Mouse (Mus musculus) hindbrain, embryonic 15.5 days (tissue): ENCODE data around the gene Smco4. TPM values are rescaled to one million over a fixed set of nuclear protein-coding genes. Genes with fewer than 3 reads are reported as not detected.

Experiments used
- ATAC-seq: fragments of 200-750 bp; cut with Nextera tagmentation; 2 replicates; pipeline ENCODE4 v1.8.0; 2017; ENCODE audit warnings: low read depth, moderate number of reproducible peaks, moderate TSS enrichment; ENCODE audit not compliant: low FRiP score
- H3K27ac ChIP-seq: fragments of 300-500 bp; sonication (generic); replicated peaks from 2 replicates; pipeline ENCODE4 v1.5.1; 2015; ENCODE audit warnings: mild to moderate bottlenecking, inconsistent platforms
- H3K27me3 ChIP-seq: fragments of 300-500 bp; sonication (generic); 2 replicates; pipeline ENCODE4 v1.6.1; 2015; ENCODE audit warnings: control low read depth, inconsistent platforms
- H3K36me3 ChIP-seq: fragments of 300-500 bp; sonication (generic); 2 replicates; pipeline ENCODE4 v1.6.1; 2015; ENCODE audit warnings: control low read depth, inconsistent platforms
- H3K4me1 ChIP-seq: fragments of 300-500 bp; sonication (generic); replicated peaks from 2 replicates; pipeline ENCODE4 v1.6.1; 2015; ENCODE audit warnings: control low read depth, inconsistent platforms
- H3K4me2 ChIP-seq: fragments of 300-500 bp; sonication (generic); 2 replicates; pipeline ENCODE4 v1.6.1; 2015; ENCODE audit warnings: moderate library complexity, mild to moderate bottlenecking, inconsistent platforms
- H3K4me3 ChIP-seq: fragments of 300-500 bp; sonication (generic); 2 replicates; pipeline ENCODE4 v1.5.1; 2015; ENCODE audit warnings: mild to moderate bottlenecking, inconsistent platforms
- H3K9ac ChIP-seq: fragments of 300-500 bp; sonication (generic); 2 replicates; pipeline ENCODE4 v1.6.1; 2015; ENCODE audit warnings: inconsistent platforms
- H3K9me3 ChIP-seq: fragments of 300-500 bp; sonication (generic); 2 replicates; pipeline ENCODE4 v1.6.1; 2016; ENCODE audit warnings: control low read depth, inconsistent platforms
- WGBS: fragments of 180-500 bp; shearing (Covaris S2); methylation state at CpG from one replicate; pipeline ENCODE4 v1.1.7; 2015; 5-methylcytosine and 5-hydroxymethylcytosine counted together
- polyA plus RNA-seq: library from polyadenylated mRNA; unstranded; fragments of >200 nt; fragmentation: Nextera tagmentation; extraction: Ambion mirVana; gene quantifications from 2 replicates; pipeline ENCODE4 v1.2.1, GENCODE M21; 2015

Smco4 gene
- polyA plus RNA-seq, 1 experiment from 2014 or later, result 1.0 TPM

GRCm38 (mm10) chr9:15551933-15552851, 59.0 kb downstream of the Smco4 start:
- H3K27ac ChIP-seq, result no peak overlapping the region
- no peaks in the 10 kb centered on the region for H3K27me3 ChIP-seq
- no peak overlapping the region for H3K4me3 ChIP-seq
- no peak overlapping the region for H3K4me2 ChIP-seq
- WGBS, result 75% methylated on average over 15 of the region's 15 CpGs
- no peaks in the 10 kb centered on the region for H3K4me1 ChIP-seq
- H3K9me3 ChIP-seq, result no peaks in the 10 kb centered on the region
- no peak overlapping the region for H3K9ac ChIP-seq
- no peaks in the 10 kb centered on the region for H3K36me3 ChIP-seq
- ATAC-seq, result no peak

GRCm38 (mm10) chr9:15553322-15553721, 60.1 kb downstream of the Smco4 start:
- Histone ChIP-seq H3K9me3 (no peaks in the 10 kb centered on the region), H3K36me3 (no peaks in the 10 kb centered on the region), H3K27me3 (no peaks in the 10 kb centered on the region), H3K27ac (no peak overlapping the region), H3K4me1 (no peaks in the 10 kb centered on the region), H3K4me2 (no peak overlapping the region), H3K9ac (no peak overlapping the region), H3K4me3 (no peak overlapping the region)
- 61% methylated on average over 8 of the region's 8 CpGs for WGBS
- no peak for ATAC-seq

GRCm38 (mm10) chr9:15560451-15560850, 67.2 kb downstream of the Smco4 start:
- H3K4me2 ChIP-seq, result no peak overlapping the region
- no peak overlapping the region for H3K4me3 ChIP-seq
- H3K27me3 ChIP-seq, result no peaks in the 10 kb centered on the region
- no peak overlapping the region for H3K27ac ChIP-seq
- no peaks in the 10 kb centered on the region for H3K36me3 ChIP-seq
- H3K9ac ChIP-seq, result no peak overlapping the region
- no peaks in the 10 kb centered on the region for H3K9me3 ChIP-seq
- H3K4me1 ChIP-seq, result no peaks in the 10 kb centered on the region
- no peak for ATAC-seq
- 65% methylated on average over 3 of the region's 3 CpGs for WGBS

DNA sequence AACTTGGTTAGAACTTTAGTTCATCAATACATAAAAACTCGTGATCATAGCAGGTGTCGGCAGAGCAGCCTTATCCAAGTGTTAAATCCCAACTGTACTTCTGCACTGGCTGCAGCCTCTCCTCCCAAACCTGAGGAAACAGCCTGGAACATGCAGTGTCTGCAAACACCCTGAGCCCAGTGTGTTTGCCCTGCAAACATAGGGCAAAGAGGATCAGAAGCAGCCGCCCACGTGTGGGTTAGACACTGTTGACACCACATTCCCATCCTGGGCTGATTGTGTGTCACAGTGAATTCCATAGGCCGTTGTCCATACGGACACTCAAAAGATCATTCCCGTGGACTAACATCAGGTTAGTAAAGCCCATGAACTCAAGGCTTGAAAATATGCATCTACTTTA, 69.1 kb downstream of the Smco4 start:
- no peak overlapping the region for H3K27ac ChIP-seq
- no peaks in the 10 kb centered on the region for H3K27me3 ChIP-seq
- no peak overlapping the region for H3K4me3 ChIP-seq
- H3K9me3 ChIP-seq, result no peaks in the 10 kb centered on the region
- no peak for ATAC-seq
- no peak overlapping the region for H3K9ac ChIP-seq
- H3K4me2 ChIP-seq, result no peak overlapping the region
- H3K4me1 ChIP-seq, result no peaks in the 10 kb centered on the region
- H3K36me3 ChIP-seq, result no peaks in the 10 kb centered on the region
- WGBS, result 89% methylated on average over 7 of the region's 7 CpGs

GRCm38 (mm10) chr9:15574750-15575454, 81.7 kb downstream of the Smco4 start:
- 79% methylated on average over 13 of the region's 13 CpGs for WGBS
- ATAC-seq, result no peak

DNA sequence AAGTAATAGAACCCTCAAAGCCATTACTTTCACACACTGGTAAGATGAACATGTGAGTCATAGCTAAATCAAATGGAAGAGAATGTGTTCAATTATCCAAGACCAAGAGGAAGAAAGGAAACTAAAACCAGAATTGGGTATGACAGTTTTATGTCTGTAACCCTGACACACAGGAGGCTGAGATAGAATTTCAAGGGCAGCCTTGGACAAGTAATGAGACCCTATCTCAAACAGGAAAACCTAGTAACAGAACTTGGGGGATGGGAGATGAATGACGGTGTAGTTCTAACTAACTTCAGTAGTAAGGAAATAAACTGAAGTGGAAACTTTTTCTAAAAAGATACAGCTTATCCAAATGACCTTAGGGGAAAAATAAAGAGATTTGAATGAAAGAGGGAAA, 85.2 kb downstream of the Smco4 start:
- no peak overlapping the region for H3K4me2 ChIP-seq
- no peaks in the 10 kb centered on the region for H3K4me1 ChIP-seq
- 86% methylated on average over 1 of the region's 1 CpGs for WGBS

More at GRCm38 (mm10) chr9:15574750-15575454, 81.7 kb downstream of the Smco4 start:
- no peak overlapping the region for H3K4me3 ChIP-seq
- H3K27ac ChIP-seq, result no peak overlapping the region
- H3K27me3 ChIP-seq, result no peaks in the 10 kb centered on the region
- no peaks in the 10 kb centered on the region for H3K36me3 ChIP-seq
- H3K4me2 ChIP-seq, result no peak overlapping the region
- no peak overlapping the region for H3K9ac ChIP-seq
- no peaks in the 10 kb centered on the region for H3K4me1 ChIP-seq
- no peaks in the 10 kb centered on the region for H3K9me3 ChIP-seq

DNA sequence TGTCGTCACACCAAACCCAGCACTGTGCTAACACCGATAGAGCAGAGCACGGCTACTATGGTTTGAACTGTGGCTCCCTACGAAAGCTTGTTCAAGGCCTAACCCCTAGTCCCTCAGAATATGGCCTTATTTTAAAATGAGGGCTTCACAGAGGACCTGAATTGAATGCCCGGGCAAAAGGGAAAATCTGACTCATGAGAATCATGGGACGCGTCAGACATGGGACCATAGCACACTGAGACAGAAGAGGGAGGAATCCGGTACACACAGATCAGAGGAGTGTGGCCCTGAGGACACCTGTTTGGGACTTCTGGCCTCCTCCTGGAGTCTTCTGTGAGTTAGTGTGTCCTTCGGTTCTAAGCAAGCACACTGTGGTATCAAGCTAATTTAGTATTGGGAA, 85.7 kb downstream of the Smco4 start:
- Histone ChIP-seq H3K9me3 (no peaks in the 10 kb centered on the region), H3K4me1 (no peaks in the 10 kb centered on the region), H3K36me3 (no peaks in the 10 kb centered on the region), H3K27ac (no peak overlapping the region), H3K9ac (no peak overlapping the region), H3K4me3 (no peak overlapping the region), H3K27me3 (no peaks in the 10 kb centered on the region), H3K4me2 (no peak overlapping the region)
- 93% methylated on average over 9 of the region's 9 CpGs for WGBS
- no peak for ATAC-seq

More for the DNA sequence above, 85.2 kb downstream of the Smco4 start:
- Histone ChIP-seq H3K36me3 (no peaks in the 10 kb centered on the region), H3K27me3 (no peaks in the 10 kb centered on the region), H3K4me3 (no peak overlapping the region), H3K27ac (no peak overlapping the region), H3K9me3 (no peaks in the 10 kb centered on the region), H3K9ac (no peak overlapping the region)
- ATAC-seq, result no peak

GRCm38 (mm10) chr9:15580176-15580575, 86.9 kb downstream of the Smco4 start:
- no peaks in the 10 kb centered on the region for H3K4me1 ChIP-seq
- no peaks in the 10 kb centered on the region for H3K36me3 ChIP-seq
- no peak overlapping the region for H3K9ac ChIP-seq
- no peak overlapping the region for H3K27ac ChIP-seq
- 62% methylated on average over 6 of the region's 6 CpGs for WGBS
- H3K9me3 ChIP-seq, result no peaks in the 10 kb centered on the region
- H3K4me3 ChIP-seq, result no peak overlapping the region
- H3K27me3 ChIP-seq, result no peaks in the 10 kb centered on the region
- ATAC-seq, result no peak
- H3K4me2 ChIP-seq, result no peak overlapping the region

GRCm38 (mm10) chr9:15582026-15582425, 88.8 kb downstream of the Smco4 start:
- no peak overlapping the region for H3K4me3 ChIP-seq
- H3K9me3 ChIP-seq, result no peaks in the 10 kb centered on the region
- no peaks in the 10 kb centered on the region for H3K36me3 ChIP-seq
- H3K4me1 ChIP-seq, result no peaks in the 10 kb centered on the region
- 95% methylated on average over 5 of the region's 5 CpGs for WGBS
- H3K4me2 ChIP-seq, result no peak overlapping the region
- H3K27me3 ChIP-seq, result no peaks in the 10 kb centered on the region
- H3K9ac ChIP-seq, result no peak overlapping the region
- H3K27ac ChIP-seq, result no peak overlapping the region
- ATAC-seq, result no peak

- Histone ChIP-seq H3K9ac (no peak overlapping the region), H3K36me3 (no peaks in the 10 kb centered on the region), H3K4me3 (no peak overlapping the region), H3K27me3 (no peaks in the 10 kb centered on the region), H3K4me2 (no peak overlapping the region), H3K9me3 (no peaks in the 10 kb centered on the region), H3K4me1 (no peaks in the 10 kb centered on the region), H3K27ac (no peak overlapping the region)
- no peak for ATAC-seq
- WGBS, result 90% methylated on average over 9 of the region's 9 CpGs
These were observed 91.0 kb downstream of the Smco4 start for GRCm38 (mm10) chr9:15584209-15584608.

GRCm38 (mm10) chr9:15585956-15586355, 92.7 kb downstream of the Smco4 start:
- no peak overlapping the region for H3K27ac ChIP-seq
- ATAC-seq, result no peak
- WGBS, result 96% methylated on average over 1 of the region's 1 CpGs

DNA sequence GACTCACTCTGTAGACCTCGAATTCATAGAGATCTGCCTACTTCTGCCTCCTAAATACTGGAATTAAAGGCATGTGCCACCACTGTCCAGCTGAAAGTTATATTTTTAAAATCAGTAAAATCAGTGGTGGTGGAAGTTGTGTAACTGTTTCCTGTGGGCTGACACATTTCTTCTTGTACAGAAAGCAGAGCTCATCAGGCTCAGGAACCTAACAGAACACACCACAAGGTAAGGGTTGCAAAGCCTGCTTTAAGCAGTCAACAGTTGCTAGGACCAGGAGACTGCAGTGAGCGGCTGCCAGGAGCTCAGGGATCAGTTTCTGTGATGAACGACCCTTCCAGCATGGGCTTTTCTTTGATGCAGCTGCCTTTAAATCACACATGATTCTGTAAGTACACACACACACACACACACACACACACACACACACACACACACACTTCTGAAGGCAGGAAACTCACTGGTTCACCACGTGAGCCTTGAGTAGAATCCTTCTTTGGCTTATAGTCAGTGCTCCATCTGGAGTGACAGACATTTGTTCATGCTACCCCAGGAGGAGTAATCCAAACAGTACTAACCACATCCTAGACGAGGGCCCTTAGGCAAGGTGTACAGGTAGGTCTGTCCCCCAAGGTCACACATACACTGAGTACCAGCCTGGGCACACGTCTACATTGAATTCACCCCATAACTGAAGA, 94.1 kb downstream of the Smco4 start:
- no peaks in the 10 kb centered on the region for H3K4me1 ChIP-seq
- 70% methylated on average over 6 of the region's 6 CpGs for WGBS
- no peaks in the 10 kb centered on the region for H3K36me3 ChIP-seq
- no peaks in the 10 kb centered on the region for H3K27me3 ChIP-seq
- no peak overlapping the region for H3K4me2 ChIP-seq
- H3K27ac ChIP-seq, result no peak overlapping the region
- H3K9me3 ChIP-seq, result no peaks in the 10 kb centered on the region
- ATAC-seq, result no peak
- no peak overlapping the region for H3K4me3 ChIP-seq
- no peak overlapping the region for H3K9ac ChIP-seq

More at GRCm38 (mm10) chr9:15585956-15586355, 92.7 kb downstream of the Smco4 start:
- H3K9me3 ChIP-seq, result no peaks in the 10 kb centered on the region
- H3K4me3 ChIP-seq, result no peak overlapping the region
- no peaks in the 10 kb centered on the region for H3K36me3 ChIP-seq
- no peak overlapping the region for H3K4me2 ChIP-seq
- no peaks in the 10 kb centered on the region for H3K4me1 ChIP-seq
- H3K27me3 ChIP-seq, result no peaks in the 10 kb centered on the region
- no peak overlapping the region for H3K9ac ChIP-seq
